Mouse (Mus musculus): ENCODE data around the gene Fsip1. TPM values are rescaled to one million over a fixed set of nuclear protein-coding genes. Genes with fewer than 3 reads are reported as not detected.

Fsip1 gene
- polyA plus RNA-seq, 1 experiment from 2014 or later: 3.2 TPM

- Histone ChIP-seq H3K4me2 (ENCODE audit: low read length) (no peak overlapping the region), H3K27ac (replicated peaks; ENCODE audit: low read depth, low read length) (no peak overlapping the region)
These were observed 133.0 kb downstream of the Fsip1 start for GRCm38 (mm10) chr2:118123743-118124142.

GRCm38 (mm10) chr2:118122291-118122690 lies 134.5 kb downstream of the Fsip1 start:
- Histone ChIP-seq H3K9ac (replicated peaks; ENCODE audit: low read length) (no peak overlapping the region), H3K36me3 (ENCODE audit: control insufficient read depth, insufficient read depth, low read length) (no peaks in the 10 kb centered on the region), H3K4me1 (ENCODE audit: control insufficient read depth, insufficient read depth, low read length) (no peaks in the 10 kb centered on the region), H3K4me3 (replicated peaks; ENCODE audit: low read depth, low read length) (no peak overlapping the region), H3K9me3 (ENCODE audit: control insufficient read depth, low read length) (no peaks in the 10 kb centered on the region), H3K4me2 (ENCODE audit: low read length) (no peak overlapping the region), H3K27me3 (ENCODE audit: control insufficient read depth, insufficient read depth, low read length) (no peaks in the 10 kb centered on the region), H3K27ac (replicated peaks; ENCODE audit: low read depth, low read length) (no peak overlapping the region)
- 97% methylated on average over 6 of the region's 6 CpGs for WGBS
- DNase-seq (no peak), ATAC-seq (ENCODE audit: low FRiP score, low TSS enrichment) (no peak)

More at GRCm38 (mm10) chr2:118123743-118124142, 133.0 kb downstream of the Fsip1 start:
- DNase-seq (no peak), ATAC-seq (ENCODE audit: low FRiP score, low TSS enrichment) (no peak)
- Histone ChIP-seq H3K4me1 (ENCODE audit: control insufficient read depth, insufficient read depth, low read length) (no peaks in the 10 kb centered on the region), H3K9ac (replicated peaks; ENCODE audit: low read length) (no peak overlapping the region), H3K27me3 (ENCODE audit: control insufficient read depth, insufficient read depth, low read length) (no peaks in the 10 kb centered on the region), H3K4me3 (replicated peaks; ENCODE audit: low read depth, low read length) (no peak overlapping the region), H3K9me3 (ENCODE audit: control insufficient read depth, low read length) (no peaks in the 10 kb centered on the region), H3K36me3 (ENCODE audit: control insufficient read depth, insufficient read depth, low read length) (no peaks in the 10 kb centered on the region)
- 91% methylated on average over 9 of the region's 9 CpGs for WGBS

- H3K9ac ChIP-seq (replicated peaks; ENCODE audit: low read length): no peak overlapping the region
- H3K4me1 ChIP-seq (ENCODE audit: control insufficient read depth, insufficient read depth, low read length): no peaks in the 10 kb centered on the region
- no peak overlapping the region for H3K27ac ChIP-seq (replicated peaks; ENCODE audit: low read depth, low read length)
- no peak for ATAC-seq (ENCODE audit: low FRiP score, low TSS enrichment)
- no peak overlapping the region for H3K4me2 ChIP-seq (ENCODE audit: low read length)
- H3K27me3 ChIP-seq (ENCODE audit: control insufficient read depth, insufficient read depth, low read length): no peaks in the 10 kb centered on the region
- no peaks in the 10 kb centered on the region for H3K36me3 ChIP-seq (ENCODE audit: control insufficient read depth, insufficient read depth, low read length)
- WGBS: 93% methylated on average over 7 of the region's 7 CpGs
- no peak for DNase-seq
- no peaks in the 10 kb centered on the region for H3K9me3 ChIP-seq (ENCODE audit: control insufficient read depth, low read length)
- H3K4me3 ChIP-seq (replicated peaks; ENCODE audit: low read depth, low read length): no peak overlapping the region
These were observed 136.0 kb downstream of the Fsip1 start for GRCm38 (mm10) chr2:118120751-118121150.

- WGBS: 96% methylated on average over 11 of the region's 11 CpGs
- no peaks in the 10 kb centered on the region for H3K4me1 ChIP-seq (ENCODE audit: control insufficient read depth, insufficient read depth, low read length)
- DNase-seq: no peak
- ATAC-seq (ENCODE audit: low FRiP score, low TSS enrichment): no peak
- H3K27ac ChIP-seq (replicated peaks; ENCODE audit: low read depth, low read length): no peak overlapping the region
- H3K4me3 ChIP-seq (replicated peaks; ENCODE audit: low read depth, low read length): no peak overlapping the region
- no peaks in the 10 kb centered on the region for H3K9me3 ChIP-seq (ENCODE audit: control insufficient read depth, low read length)
- H3K27me3 ChIP-seq (ENCODE audit: control insufficient read depth, insufficient read depth, low read length): no peaks in the 10 kb centered on the region
- no peak overlapping the region for H3K4me2 ChIP-seq (ENCODE audit: low read length)
- H3K36me3 ChIP-seq (ENCODE audit: control insufficient read depth, insufficient read depth, low read length): no peaks in the 10 kb centered on the region
- H3K9ac ChIP-seq (replicated peaks; ENCODE audit: low read length): no peak overlapping the region
These were observed 136.7 kb downstream of the Fsip1 start for GRCm38 (mm10) chr2:118120095-118120494.

GRCm38 (mm10) chr2:118119684-118120083 lies 137.1 kb downstream of the Fsip1 start:
- H3K4me3 ChIP-seq (replicated peaks; ENCODE audit: low read depth, low read length): no peak overlapping the region
- no peaks in the 10 kb centered on the region for H3K4me1 ChIP-seq (ENCODE audit: control insufficient read depth, insufficient read depth, low read length)
- H3K27ac ChIP-seq (replicated peaks; ENCODE audit: low read depth, low read length): no peak overlapping the region
- no peak overlapping the region for H3K4me2 ChIP-seq (ENCODE audit: low read length)
- no peak for DNase-seq
- no peak for ATAC-seq (ENCODE audit: low FRiP score, low TSS enrichment)
- no peak overlapping the region for H3K9ac ChIP-seq (replicated peaks; ENCODE audit: low read length)
- H3K27me3 ChIP-seq (ENCODE audit: control insufficient read depth, insufficient read depth, low read length): no peaks in the 10 kb centered on the region
- 95% methylated on average over 12 of the region's 12 CpGs for WGBS
- no peaks in the 10 kb centered on the region for H3K9me3 ChIP-seq (ENCODE audit: control insufficient read depth, low read length)
- no peaks in the 10 kb centered on the region for H3K36me3 ChIP-seq (ENCODE audit: control insufficient read depth, insufficient read depth, low read length)

- H3K4me3 ChIP-seq (replicated peaks; ENCODE audit: low read depth, low read length): no peak overlapping the region
- no peak for ATAC-seq (ENCODE audit: low FRiP score, low TSS enrichment)
- DNase-seq: no peak
- 93% methylated on average over 7 of the region's 7 CpGs for WGBS
- H3K36me3 ChIP-seq (ENCODE audit: control insufficient read depth, insufficient read depth, low read length): no peaks in the 10 kb centered on the region
- H3K9ac ChIP-seq (replicated peaks; ENCODE audit: low read length): no peak overlapping the region
- H3K27me3 ChIP-seq (ENCODE audit: control insufficient read depth, insufficient read depth, low read length): no peaks in the 10 kb centered on the region; the same call in 1 of the 2 replicates
- no peak overlapping the region for H3K4me2 ChIP-seq (ENCODE audit: low read length)
- no peak overlapping the region for H3K27ac ChIP-seq (replicated peaks; ENCODE audit: low read depth, low read length)
- no peaks in the 10 kb centered on the region for H3K9me3 ChIP-seq (ENCODE audit: control insufficient read depth, low read length)
- H3K4me1 ChIP-seq (ENCODE audit: control insufficient read depth, insufficient read depth, low read length): no peaks in the 10 kb centered on the region
These were observed 138.3 kb downstream of the Fsip1 start for GRCm38 (mm10) chr2:118118515-118118914.

GRCm38 (mm10) chr2:118118045-118118444 lies 138.7 kb downstream of the Fsip1 start:
- WGBS: 81% methylated on average over 6 of the region's 6 CpGs
- H3K4me2 ChIP-seq (ENCODE audit: low read length): no peak overlapping the region
- peaks cover 4% of the 10 kb centered on the region; the same call in 1 of the 2 replicates for H3K27me3 ChIP-seq (ENCODE audit: control insufficient read depth, insufficient read depth, low read length)
- H3K9me3 ChIP-seq (ENCODE audit: control insufficient read depth, low read length): no peaks in the 10 kb centered on the region
- DNase-seq (no peak), ATAC-seq (ENCODE audit: low FRiP score, low TSS enrichment) (no peak)
- H3K4me3 ChIP-seq (replicated peaks; ENCODE audit: low read depth, low read length): no peak overlapping the region
- no peaks in the 10 kb centered on the region for H3K36me3 ChIP-seq (ENCODE audit: control insufficient read depth, insufficient read depth, low read length)
- H3K27ac ChIP-seq (replicated peaks; ENCODE audit: low read depth, low read length): no peak overlapping the region
- H3K9ac ChIP-seq (replicated peaks; ENCODE audit: low read length): no peak overlapping the region
- H3K4me1 ChIP-seq (ENCODE audit: control insufficient read depth, insufficient read depth, low read length): no peaks in the 10 kb centered on the region

- Histone ChIP-seq H3K4me3 (replicated peaks; ENCODE audit: low read depth, low read length) (no peak overlapping the region), H3K9ac (replicated peaks; ENCODE audit: low read length) (no peak overlapping the region), H3K4me1 (ENCODE audit: control insufficient read depth, insufficient read depth, low read length) (no peaks in the 10 kb centered on the region), H3K4me2 (ENCODE audit: low read length) (no peak overlapping the region), H3K9me3 (ENCODE audit: control insufficient read depth, low read length) (no peaks in the 10 kb centered on the region), H3K36me3 (ENCODE audit: control insufficient read depth, insufficient read depth, low read length) (no peaks in the 10 kb centered on the region), H3K27ac (replicated peaks; ENCODE audit: low read depth, low read length) (no peak overlapping the region), H3K27me3 (ENCODE audit: control insufficient read depth, insufficient read depth, low read length) (peaks cover 7% of the 10 kb centered on the region; the same call in 1 of the 2 replicates)
- ATAC-seq (ENCODE audit: low FRiP score, low TSS enrichment): no peak
- no peak for DNase-seq
- WGBS: 89% methylated on average over 11 of the region's 11 CpGs
These were observed 139.4 kb downstream of the Fsip1 start for GRCm38 (mm10) chr2:118117401-118117800.

- Histone ChIP-seq H3K4me1 (ENCODE audit: control insufficient read depth, insufficient read depth, low read length) (0 out of 2 replicates have a peak, but pooled peaks cover 3% of the 10 kb centered on the region), H3K9ac (replicated peaks; ENCODE audit: low read length) (no peak overlapping the region), H3K4me3 (replicated peaks; ENCODE audit: low read depth, low read length) (no peak overlapping the region), H3K4me2 (ENCODE audit: low read length) (no peak overlapping the region), H3K9me3 (ENCODE audit: control insufficient read depth, low read length) (no peaks in the 10 kb centered on the region), H3K36me3 (ENCODE audit: control insufficient read depth, insufficient read depth, low read length) (no peaks in the 10 kb centered on the region), H3K27ac (replicated peaks; ENCODE audit: low read depth, low read length) (no peak overlapping the region), H3K27me3 (ENCODE audit: control insufficient read depth, insufficient read depth, low read length) (peaks cover 7% of the 10 kb centered on the region; the same call in 1 of the 2 replicates)
- WGBS: 77% methylated on average over 3 of the region's 3 CpGs
- DNase-seq (no peak), ATAC-seq (ENCODE audit: low FRiP score, low TSS enrichment) (no peak)
These were observed 139.9 kb downstream of the Fsip1 start for GRCm38 (mm10) chr2:118116754-118117290.
